Mouse (Mus musculus) stomach, embryonic 16.5 days (tissue): ENCODE data around the gene 3110082I17Rik. TPM values are rescaled to one million over a fixed set of nuclear protein-coding genes. Genes with fewer than 3 reads are reported as not detected.
A peak's percentile ranks its signal among the peaks of the same experiment; 100 is the strongest.
"Not testable (repeated sequence)": the region's sequence is repeated elsewhere in the genome, so short reads cannot be mapped to it uniquely, and the experiment has no call there.

ENCODE experiments used
- ATAC-seq: fragments of 200-750 bp; cut with Nextera tagmentation; 2 replicates; pipeline ENCODE4 v1.8.0; 2017; ENCODE audit warnings: moderate number of reproducible peaks, moderate TSS enrichment; ENCODE audit not compliant: insufficient read depth, low FRiP score
- H3K27ac ChIP-seq: fragments of 300-500 bp; sonication (generic); 2 replicates; pipeline ENCODE4 v1.5.1; 2014; ENCODE audit warnings: low read length
- H3K27me3 ChIP-seq: fragments of 300-500 bp; sonication (generic); 2 replicates; pipeline ENCODE4 v1.6.1; 2014; ENCODE audit warnings: low read length, control low read depth, mixed read lengths; ENCODE audit not compliant: control insufficient read depth, insufficient read depth
- H3K36me3 ChIP-seq: fragments of 300-500 bp; sonication (generic); 2 replicates; pipeline ENCODE4 v1.6.1; 2014; ENCODE audit warnings: low read length; ENCODE audit not compliant: control insufficient read depth, insufficient read depth
- H3K4me1 ChIP-seq: fragments of 300-500 bp; sonication (generic); 2 replicates; pipeline ENCODE4 v1.6.1; 2014; ENCODE audit warnings: low read length, control low read depth, mixed read lengths; ENCODE audit not compliant: control insufficient read depth, insufficient read depth
- H3K4me2 ChIP-seq: fragments of 300-500 bp; sonication (generic); 2 replicates; pipeline ENCODE4 v1.6.1; 2014; ENCODE audit warnings: low read depth, low read length, mixed read lengths
- H3K4me3 ChIP-seq: fragments of 300-500 bp; sonication (generic); replicated peaks from 2 replicates; pipeline ENCODE4 v1.5.1; 2014; ENCODE audit warnings: mild to moderate bottlenecking, low read length
- H3K9ac ChIP-seq: fragments of 300-500 bp; sonication (generic); 2 replicates; pipeline ENCODE4 v1.6.1; 2014; ENCODE audit warnings: low read length
- H3K9me3 ChIP-seq: fragments of 300-500 bp; sonication (generic); replicated peaks from 2 replicates; pipeline ENCODE4 v1.6.1; 2016; ENCODE audit warnings: low read length, control low read depth; ENCODE audit not compliant: control insufficient read depth
- WGBS: fragments of 180-500 bp; shearing (Covaris S2); extraction: QIAGEN DNeasy Blood & Tissue Kit; methylation state at CpG from one replicate; pipeline ENCODE4 v1.1.7; 2014; 5-methylcytosine and 5-hydroxymethylcytosine counted together
- polyA plus RNA-seq: library from polyadenylated mRNA; unstranded; fragments of >200 nt; fragmentation: Nextera tagmentation; extraction: Ambion mirVana; gene quantifications from 2 replicates; pipeline ENCODE4 v1.2.1, GENCODE M21; 2015

Gene 3110082I17Rik
- polyA plus RNA-seq, 1 experiment from 2014 or later = 35.7 TPM

DNA sequence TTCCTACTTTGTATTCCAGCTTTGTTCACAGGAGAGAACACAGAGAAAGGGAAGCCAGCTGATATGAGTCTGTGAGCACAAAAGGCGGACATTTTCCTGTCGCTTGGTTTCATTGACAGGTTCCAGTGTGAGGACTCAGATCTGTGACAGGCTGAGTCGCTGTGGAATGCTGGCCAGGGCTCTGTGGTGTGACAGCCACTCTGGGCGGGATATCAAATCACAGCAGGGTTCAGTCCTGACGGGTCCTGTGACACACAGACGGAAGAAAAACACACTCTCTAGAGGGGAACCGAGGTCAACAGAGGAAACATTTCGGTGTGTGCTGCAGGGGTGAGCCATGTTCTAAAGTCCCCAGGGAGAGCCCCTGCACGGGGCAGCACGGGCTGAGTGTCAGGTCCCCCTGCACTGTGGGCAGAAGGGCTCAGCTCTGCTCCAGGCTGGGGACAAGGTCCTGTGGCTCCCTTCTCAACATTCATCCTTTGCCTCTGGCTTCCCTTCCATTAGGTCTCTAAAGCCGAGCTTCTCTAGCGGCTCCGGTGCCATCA lies 122.4 kb downstream of the 3110082I17Rik start:
- Histone ChIP-seq H3K4me3 (no peak overlapping the region), H3K36me3 (peaks cover 19% of the 10 kb centered on the region), H3K4me1 (no peaks in the 10 kb centered on the region), H3K27me3 (no peaks in the 10 kb centered on the region), H3K27ac (no peak overlapping the region), H3K9me3 (no peaks in the 10 kb centered on the region), H3K4me2 (no peak overlapping the region), H3K9ac (no peak overlapping the region)
- 77% methylated on average over 13 of the region's 13 CpGs for WGBS
- ATAC-seq = no peak

DNA sequence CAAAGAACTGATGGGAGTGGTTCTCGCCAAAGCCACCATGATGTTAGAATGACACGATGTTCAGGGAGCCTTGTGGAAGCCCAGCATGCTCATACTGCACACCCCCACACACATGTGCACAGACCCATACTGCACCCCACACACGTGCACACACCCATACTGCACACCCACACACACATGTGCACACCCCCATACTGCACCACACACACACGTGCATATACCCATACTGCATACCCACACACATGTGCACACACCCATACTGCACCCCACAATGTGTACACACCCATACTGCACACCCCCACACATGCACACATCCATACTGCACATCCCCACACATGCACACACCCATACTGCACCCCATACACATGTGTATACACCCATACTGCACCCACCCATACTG lies 124.7 kb downstream of the 3110082I17Rik start:
- Histone ChIP-seq H3K27me3 (no peaks in the 10 kb centered on the region), H3K4me1 (peaks cover 4% of the 10 kb centered on the region; the same call in 1 of the 2 replicates), H3K27ac (no peak overlapping the region), H3K9me3 (no peaks in the 10 kb centered on the region), H3K36me3 (peaks cover 7% of the 10 kb centered on the region; the same call in 1 of the 2 replicates), H3K9ac (no peak overlapping the region), H3K4me3 (no peak overlapping the region), H3K4me2 (no peak overlapping the region)
- 89% methylated on average over 4 of the region's 4 CpGs for WGBS
- no peak for ATAC-seq

DNA sequence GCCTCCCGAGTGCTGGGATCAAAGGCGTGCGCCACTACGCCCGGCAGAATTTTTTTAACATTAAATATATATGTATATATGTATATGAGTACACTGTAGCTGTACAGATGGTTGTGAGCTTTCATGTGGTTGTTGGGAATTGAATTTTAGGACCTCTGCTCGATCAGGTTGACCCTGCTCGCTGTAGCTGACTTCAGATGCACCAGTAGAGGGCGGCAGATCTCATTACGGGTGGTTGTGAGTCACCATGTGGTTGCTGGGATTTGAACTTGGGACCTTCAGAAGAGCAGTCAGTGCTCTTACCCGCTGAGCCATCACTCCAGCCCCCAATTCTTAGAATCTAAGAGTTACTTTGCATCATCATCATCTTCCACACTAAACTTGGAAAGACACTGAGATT lies 125.9 kb downstream of the 3110082I17Rik start:
- H3K27me3 ChIP-seq, H3K4me1 ChIP-seq, H3K9ac ChIP-seq, H3K4me3 ChIP-seq, H3K9me3 ChIP-seq, H3K27ac ChIP-seq, H3K36me3 ChIP-seq, ATAC-seq, H3K4me2 ChIP-seq: not testable (repeated sequence)
- WGBS = 84% methylated on average over 10 of the region's 10 CpGs

DNA sequence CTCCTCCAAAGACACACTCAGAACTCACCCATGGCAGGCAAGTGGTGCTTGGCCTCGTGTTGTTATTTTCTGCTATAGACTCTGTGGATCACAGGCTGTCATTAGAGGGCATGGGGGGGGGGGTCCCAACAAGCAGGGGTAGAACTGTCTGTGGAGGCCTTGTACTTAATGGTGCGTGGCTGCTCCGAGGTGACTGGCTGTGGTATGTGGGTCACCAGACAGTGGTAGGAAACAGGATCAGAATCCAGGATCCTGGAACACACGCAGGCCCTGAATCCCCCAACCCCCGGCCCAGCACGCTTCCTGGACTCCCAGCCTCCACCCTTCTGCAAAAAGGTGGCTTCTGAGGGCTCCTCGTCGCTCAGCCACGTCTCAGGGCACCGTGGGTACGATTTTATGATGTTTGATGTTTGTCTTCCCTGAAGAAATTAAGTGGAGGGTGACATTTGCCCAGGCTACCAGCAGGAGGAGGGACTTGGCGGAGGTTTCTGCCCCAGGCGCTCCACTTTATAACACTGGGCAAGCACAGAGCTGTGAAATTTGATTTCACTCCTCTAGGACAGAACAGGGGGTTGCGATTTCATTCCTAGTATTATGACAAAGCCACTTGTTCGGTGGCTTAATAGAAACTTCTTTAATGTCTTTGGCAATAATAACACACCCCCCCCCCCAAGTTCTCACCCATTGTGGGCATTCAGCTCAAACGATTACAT lies 126.9 kb downstream of the 3110082I17Rik start:
- ATAC-seq = no peak
- Histone ChIP-seq H3K9ac (peak overlapping the region; percentile 2; the same call in 1 of the 2 replicates), H3K27me3 (no peaks in the 10 kb centered on the region), H3K27ac (peak overlapping the region; percentile 92), H3K4me2 (no peak overlapping the region), H3K4me3 (no peak overlapping the region), H3K4me1 (peaks cover 4% of the 10 kb centered on the region; the same call in 1 of the 2 replicates), H3K36me3 (0 out of 2 replicates have a peak, but pooled peaks cover 4% of the 10 kb centered on the region), H3K9me3 (no peaks in the 10 kb centered on the region)
- 83% methylated on average over 16 of the region's 16 CpGs for WGBS

DNA sequence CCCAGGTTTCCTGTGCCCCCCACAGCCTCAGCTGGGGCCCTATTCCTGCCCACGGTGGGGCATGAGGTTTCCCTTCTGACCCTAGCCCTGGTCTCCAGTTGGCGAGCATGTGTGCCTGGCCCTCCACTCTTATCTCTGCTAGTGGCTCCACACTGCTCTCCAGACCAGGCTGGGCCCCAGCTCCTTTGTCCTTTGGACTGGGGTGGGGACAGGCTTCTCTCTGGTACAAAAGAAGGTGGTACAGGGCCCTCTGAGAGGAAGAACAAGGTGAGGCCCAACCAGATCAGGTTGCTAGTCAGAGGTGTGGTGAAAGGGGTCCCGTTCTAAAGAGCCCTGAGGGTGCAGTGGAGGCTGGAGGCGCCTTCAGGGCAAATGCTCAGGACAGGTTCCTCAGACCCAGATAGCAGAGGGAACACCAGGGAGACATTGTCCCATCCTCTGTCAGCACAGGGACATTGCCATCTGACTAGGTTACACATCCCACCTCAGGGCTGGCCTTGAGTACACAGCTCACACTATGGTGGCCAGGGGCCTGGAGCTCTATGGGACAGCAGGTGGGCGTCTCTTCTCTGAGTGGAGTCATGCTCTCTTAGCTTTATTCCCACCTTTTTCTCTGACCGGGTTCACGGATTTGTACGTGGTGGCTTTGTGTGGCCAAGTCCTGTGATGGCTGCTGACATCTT lies 127.6 kb downstream of the 3110082I17Rik start:
- ATAC-seq = peak; percentile 88
- 67% methylated on average over 8 of the region's 8 CpGs for WGBS
- H3K27ac ChIP-seq = peak overlapping the region; percentile 92
- 0 out of 2 replicates have a peak, but pooled peaks cover 4% of the 10 kb centered on the region for H3K36me3 ChIP-seq
- H3K4me3 ChIP-seq = no peak overlapping the region
- no peak overlapping the region for H3K4me2 ChIP-seq
- H3K9me3 ChIP-seq = no peaks in the 10 kb centered on the region
- peak overlapping the region; percentile 38 for H3K9ac ChIP-seq
- H3K4me1 ChIP-seq = peaks cover 4% of the 10 kb centered on the region; the same call in 1 of the 2 replicates
- H3K27me3 ChIP-seq = no peaks in the 10 kb centered on the region

DNA sequence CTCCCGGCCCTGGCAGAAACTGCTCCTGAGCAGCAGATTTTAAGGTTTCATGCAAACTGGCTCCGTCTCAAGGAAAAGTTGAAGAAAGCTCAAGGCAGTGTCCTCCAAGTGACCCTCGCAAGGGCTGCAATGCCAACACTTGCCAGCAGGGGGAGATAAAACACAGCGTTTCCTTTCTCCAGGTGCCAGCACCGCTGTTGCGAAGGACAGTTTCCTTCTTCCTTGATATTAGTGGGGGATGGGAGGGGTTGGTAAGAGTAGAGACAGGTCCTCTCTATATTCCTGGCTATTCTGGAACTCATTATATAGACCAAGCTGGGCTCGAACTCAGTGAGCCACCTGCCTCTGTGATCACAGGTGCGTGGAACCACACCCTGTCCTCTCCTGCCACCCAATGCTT lies 128.6 kb downstream of the 3110082I17Rik start:
- H3K9me3 ChIP-seq = no peaks in the 10 kb centered on the region
- no peak overlapping the region for H3K9ac ChIP-seq
- H3K27ac ChIP-seq = peak overlapping the region; percentile 92
- H3K4me2 ChIP-seq = no peak overlapping the region
- peak; percentile 12; the same call in 1 of the 2 replicates for ATAC-seq
- H3K27me3 ChIP-seq = no peaks in the 10 kb centered on the region
- 16% methylated on average over 8 of the region's 8 CpGs for WGBS
- H3K36me3 ChIP-seq = 0 out of 2 replicates have a peak, but pooled peaks cover 4% of the 10 kb centered on the region
- peaks cover 4% of the 10 kb centered on the region; the same call in 1 of the 2 replicates for H3K4me1 ChIP-seq
- no peak overlapping the region for H3K4me3 ChIP-seq

DNA sequence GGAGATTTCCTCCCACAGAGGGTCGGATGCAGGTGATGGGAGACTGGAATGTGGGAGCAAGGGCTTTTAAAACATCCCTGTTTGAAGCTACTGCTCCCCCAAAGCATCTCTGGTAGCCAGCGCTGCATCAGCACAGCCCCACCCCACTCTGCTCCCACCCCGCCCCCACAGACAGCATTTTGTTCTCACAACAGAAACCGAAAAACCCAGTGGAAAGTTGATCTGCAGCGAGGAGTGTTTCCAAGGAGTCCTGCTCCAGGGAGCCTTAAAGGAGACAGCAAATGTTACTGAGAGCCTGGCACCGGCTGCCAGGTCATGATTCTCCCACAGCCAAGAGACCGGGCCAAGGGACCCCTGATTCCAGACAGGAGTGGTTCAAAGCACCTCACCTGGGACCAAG lies 129.6 kb downstream of the 3110082I17Rik start:
- WGBS = 62% methylated on average over 7 of the region's 7 CpGs
- Histone ChIP-seq H3K9ac (no peak overlapping the region), H3K36me3 (0 out of 2 replicates have a peak, but pooled peaks cover 2% of the 10 kb centered on the region), H3K4me1 (peaks cover 5% of the 10 kb centered on the region), H3K4me3 (no peak overlapping the region), H3K27ac (0 out of 2 replicates have a peak overlapping the region, but pooled peaks have one; percentile 27), H3K4me2 (no peak overlapping the region), H3K9me3 (no peaks in the 10 kb centered on the region), H3K27me3 (peaks cover 3% of the 10 kb centered on the region)
- no peak for ATAC-seq

DNA sequence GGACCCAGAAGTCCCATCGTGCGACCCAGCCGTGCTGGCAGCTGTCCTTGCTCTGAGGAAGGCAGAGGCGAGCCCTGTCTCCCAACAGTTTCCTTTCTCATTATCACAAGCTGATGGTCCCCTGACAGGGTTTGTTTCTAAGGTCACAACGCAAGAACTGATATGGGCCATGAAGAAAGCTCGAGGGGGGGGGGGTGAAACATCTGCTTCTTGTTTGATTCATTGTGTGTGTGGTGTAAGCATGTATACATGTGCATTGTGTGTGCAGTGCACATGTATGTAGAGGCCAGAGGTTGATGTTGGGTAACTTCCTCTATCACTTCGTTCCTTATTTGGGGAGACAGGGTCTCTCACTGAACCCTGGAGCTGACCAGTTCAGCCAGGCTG lies 132.7 kb downstream of the 3110082I17Rik start:
- no peaks in the 10 kb centered on the region for H3K36me3 ChIP-seq
- no peaks in the 10 kb centered on the region for H3K9me3 ChIP-seq
- no peak for ATAC-seq
- 71% methylated on average over 7 of the region's 7 CpGs for WGBS
- H3K4me3 ChIP-seq = no peak overlapping the region
- peaks cover 18% of the 10 kb centered on the region for H3K27me3 ChIP-seq
- H3K4me2 ChIP-seq = no peak overlapping the region
- 0 out of 2 replicates have a peak overlapping the region, but pooled peaks have one; percentile 14 for H3K9ac ChIP-seq
- no peak overlapping the region for H3K27ac ChIP-seq
- H3K4me1 ChIP-seq = peaks cover 23% of the 10 kb centered on the region
